In genomic region chr10:62884517-62884916, GRCm38 (mm10) we compare ENCODE assay signal across 1 mouse cellular context.
TF ChIP-seq lines count a peak whose summit lies in the region.

No protein-coding gene starts in this region.

TF ChIP-seq in CH12.LX, 34 proteins besides CTCF, POLR2A, EP300 and RAD21:
- no peak for TF ChIP-seq HCFC1 (IDR thresholded peaks at IDR 0.05; ENCODE audit: low read depth, low read length)
- no peak for TF ChIP-seq TBP (conservative IDR thresholded peaks at IDR 0.05; ENCODE audit: low read depth, low read length)
- no peak for TF ChIP-seq CHD1 (IDR thresholded peaks at IDR 0.05; ENCODE audit: low read depth, low read length)
- TF ChIP-seq CHD2 (IDR thresholded peaks at IDR 0.05; ENCODE audit: low read length), result no peak; the same call in 1 of the 2 replicates
- no peak for TF ChIP-seq MAX (IDR thresholded peaks at IDR 0.05; ENCODE audit: low read length)
- TF ChIP-seq ZMIZ1 (IDR thresholded peaks at IDR 0.05; ENCODE audit: low read depth, low read length), result no peak
- TF ChIP-seq ETS1 (conservative IDR thresholded peaks at IDR 0.05; ENCODE audit: low read depth, low read length), result no peak
- TF ChIP-seq IRF4 (IDR thresholded peaks at IDR 0.05; ENCODE audit: low read depth, low read length), result no peak
- TF ChIP-seq MAFK (IDR thresholded peaks at IDR 0.05; ENCODE audit: insufficient replicate concordance, low read length), result no peak
- TF ChIP-seq USF2 (conservative IDR thresholded peaks at IDR 0.05; ENCODE audit: low read depth, low read length), result no peak
- no peak for TF ChIP-seq TCF12 (IDR thresholded peaks at IDR 0.05; ENCODE audit: low read depth, low read length)
